Mouse (Mus musculus) heart, adult 2 months (tissue): ENCODE measurements at regions not wholly inside any gene's neighbourhood (a gene's known extent, or its start where the extent isn't known, plus 50 kb on each side); places are given as distances from the start of the nearest gene placed in this dataset.

Source experiments
- CTCF ChIP-seq: fragments of 200-600 bp; IDR thresholded peaks from 2 replicates; pipeline ENCODE4 v1.8.1; 2022; ENCODE audit warnings: antibody characterized with exemption, mild to moderate bottlenecking, moderate library complexity
- EP300 ChIP-seq: fragments of 200-500 bp; IDR thresholded peaks from 2 replicates; pipeline ENCODE4 v1.6.1; 2011; ENCODE audit warnings: low read depth, low read length, control low read depth; ENCODE audit not compliant: insufficient read depth
- POLR2A ChIP-seq: fragments of 200-500 bp; IDR thresholded peaks from 2 replicates; pipeline ENCODE4 v1.6.1; 2011; ENCODE audit warnings: mild to moderate bottlenecking, low read depth, low read length, control low read depth; ENCODE audit not compliant: insufficient read depth

DNA sequence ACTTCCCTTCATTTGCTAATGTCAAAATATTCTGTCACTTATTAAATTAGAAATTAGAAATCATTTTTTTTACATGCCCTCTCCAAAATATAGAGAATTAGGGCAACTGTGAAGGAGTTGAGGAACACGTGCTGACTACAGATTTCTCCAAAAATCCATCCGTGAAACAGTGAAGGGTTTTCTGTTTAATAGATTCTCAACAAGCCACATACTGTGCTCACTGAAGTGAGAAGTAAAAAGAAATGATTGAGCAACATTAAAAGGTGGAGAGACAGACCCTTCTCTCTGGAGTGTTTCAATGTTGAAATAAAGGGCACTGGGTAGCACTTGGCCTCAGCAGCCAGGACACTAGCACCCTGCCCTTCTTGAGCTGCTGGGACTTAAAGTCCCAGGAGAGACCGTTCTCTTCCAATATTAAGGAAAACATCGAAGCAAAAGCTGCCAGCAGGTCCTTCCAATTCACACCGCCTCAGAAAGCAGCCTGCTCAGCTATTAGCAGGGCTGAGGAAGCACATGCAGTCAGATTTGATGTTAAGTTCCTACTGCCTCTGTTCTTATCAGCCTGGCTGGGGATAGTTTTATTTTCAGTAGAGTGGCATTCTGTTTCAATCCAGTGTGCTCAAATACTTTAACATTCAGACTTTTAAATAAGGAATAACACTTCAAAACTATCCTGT is 236.8 kb upstream of the Fbxo33 start:
- TF ChIP-seq POLR2A (no peak), CTCF (no peak), EP300 (no peak)
